In the genomic region with DNA sequence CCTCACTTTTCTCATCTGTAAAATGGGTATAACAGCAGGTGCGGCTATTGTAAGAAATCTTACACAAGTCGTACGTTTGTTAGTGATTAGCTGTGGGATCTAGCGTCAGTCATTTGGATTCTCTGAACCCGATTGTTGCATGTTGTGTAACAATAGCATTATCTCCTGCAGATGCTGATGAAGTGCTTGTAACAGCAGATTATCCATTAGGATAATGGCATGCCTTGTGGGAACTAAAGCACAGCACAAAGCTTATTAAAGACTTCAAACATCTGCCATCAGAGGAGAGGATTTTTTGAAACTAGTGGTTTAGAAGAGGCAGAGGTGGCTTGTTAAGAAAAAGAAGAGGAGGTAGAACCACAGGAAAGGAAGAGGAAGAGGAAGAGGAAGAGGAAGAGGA, we compare ENCODE assay signal across 24 mouse cellular contexts.
"Had no signal": no experiment of that assay in that cellular context is flagged by ENCODE, and none has a peak within 500 bp of the region (broad histone marks: within the 10 kb centered on the region; RNA-seq: fewer than 3 reads in every experiment).

No protein-coding gene starts in this region.

- H3K4me2 ChIP-seq: heart, embryonic 12.5 days; hindbrain, embryonic 13.5 days; hindbrain, embryonic 15.5 days; intestine, embryonic 15.5 days; limb, embryonic 13.5 days; limb, embryonic 15.5 days had no signal

- H3K4me3 ChIP-seq: gastrocnemius, adult 2 months; heart, embryonic 10.5 days; heart, embryonic 12.5 days; hindbrain, embryonic 10.5 days; hindbrain, embryonic 13.5 days; hindbrain, embryonic 15.5 days; intestine, embryonic 15.5 days; layer of hippocampus, adult 2 months; left cerebral cortex, adult 2 months; limb, embryonic 13.5 days; limb, embryonic 15.5 days had no signal

- H3K36me3 ChIP-seq: heart, embryonic 10.5 days; heart, embryonic 12.5 days; hindbrain, embryonic 10.5 days; hindbrain, embryonic 13.5 days; hindbrain, embryonic 15.5 days; intestine, embryonic 15.5 days; limb, embryonic 13.5 days; limb, embryonic 15.5 days had no signal

- ATAC-seq: inflammation-experienced regulatory T-cells, adult 6 months; intestine, embryonic 15.5 days; intestine, postnatal 0 days had no signal

- DNase-seq: gastrocnemius, adult 2 months; gastrocnemius, postnatal 10 days; gastrocnemius, postnatal 25 days; heart, adult 18-20 months; heart, postnatal 10 days; heart, postnatal 4 days; kidney, adult 18-20 months; kidney, adult 8-10 months; kidney, postnatal 10 days; kidney, postnatal 25 days; kidney, postnatal 4 days; left cerebral cortex, postnatal 4 days had no signal

- H3K4me1 ChIP-seq: hindbrain, embryonic 13.5 days; intestine, embryonic 15.5 days had no signal

- H3K27ac ChIP-seq: gastrocnemius, adult 2 months; heart, embryonic 10.5 days; hindbrain, embryonic 10.5 days; hindbrain, embryonic 13.5 days; hindbrain, embryonic 15.5 days; intestine, embryonic 15.5 days; layer of hippocampus, adult 2 months; left cerebral cortex, adult 2 months; limb, embryonic 13.5 days; limb, embryonic 15.5 days had no signal

- H3K9me3 ChIP-seq: heart, embryonic 10.5 days; heart, embryonic 12.5 days; hindbrain, embryonic 10.5 days; hindbrain, embryonic 13.5 days; hindbrain, embryonic 15.5 days; intestine, embryonic 15.5 days; limb, embryonic 13.5 days; limb, embryonic 15.5 days had no signal

- H3K9ac ChIP-seq: heart, embryonic 12.5 days; hindbrain, embryonic 13.5 days; hindbrain, embryonic 15.5 days; intestine, embryonic 15.5 days; limb, embryonic 13.5 days; limb, embryonic 15.5 days had no signal

- H3K27me3 ChIP-seq: heart, embryonic 12.5 days; hindbrain, embryonic 13.5 days; hindbrain, embryonic 15.5 days; intestine, embryonic 15.5 days had no signal
